Mouse (Mus musculus) midbrain, embryonic 11.5 days (tissue): ENCODE measurements around the gene Supt6. TPM values are rescaled to one million over a fixed set of nuclear protein-coding genes. Genes with fewer than 3 reads are reported as not detected.

ENCODE experiments used
- ATAC-seq: fragments of 200-750 bp; cut with Nextera tagmentation; 2 replicates; pipeline ENCODE4 v1.8.0; 2017; ENCODE audit warnings: moderate TSS enrichment, moderate library complexity; ENCODE audit not compliant: low FRiP score
- DNase-seq: peaks from one replicate; pipeline ENCODE4 v3.0.0; 2015; ENCODE audit warnings: low spot score; ENCODE audit errors: missing footprints
- H3K27ac ChIP-seq: fragments of 300-500 bp; sonication (generic); 2 replicates; pipeline ENCODE4 v1.5.1; 2014; ENCODE audit warnings: low read depth, low read length
- H3K27me3 ChIP-seq: fragments of 300-500 bp; sonication (generic); 2 replicates; pipeline ENCODE4 v1.6.1; 2014; ENCODE audit warnings: mild to moderate bottlenecking, low read length, moderate library complexity, mixed read lengths; ENCODE audit not compliant: control insufficient read depth, insufficient read depth
- H3K36me3 ChIP-seq: fragments of 300-500 bp; sonication (generic); 2 replicates; pipeline ENCODE4 v1.6.1; 2014; ENCODE audit warnings: mild to moderate bottlenecking, low read length, moderate library complexity, mixed read lengths; ENCODE audit not compliant: control insufficient read depth, insufficient read depth
- H3K4me1 ChIP-seq: fragments of 300-500 bp; sonication (generic); 2 replicates; pipeline ENCODE4 v1.6.1; 2014; ENCODE audit warnings: low read length; ENCODE audit not compliant: control insufficient read depth, insufficient read depth
- H3K4me2 ChIP-seq: fragments of 300-500 bp; sonication (generic); 2 replicates; pipeline ENCODE4 v1.6.1; 2014; ENCODE audit warnings: mild to moderate bottlenecking, moderate library complexity
- H3K4me3 ChIP-seq: fragments of 300-500 bp; sonication (generic); 2 replicates; pipeline ENCODE4 v1.5.1; 2014; ENCODE audit warnings: low read depth, low read length
- H3K9ac ChIP-seq: fragments of 300-500 bp; sonication (generic); 2 replicates; pipeline ENCODE4 v1.6.1; 2014; ENCODE audit warnings: low read length
- H3K9me3 ChIP-seq: fragments of 300-500 bp; sonication (generic); 2 replicates; pipeline ENCODE4 v1.6.1; 2016; ENCODE audit warnings: low read length; ENCODE audit not compliant: control insufficient read depth
- WGBS: fragments of 180-500 bp; shearing (Covaris S2); extraction: QIAGEN DNeasy Blood & Tissue Kit; methylation state at CpG from one replicate; pipeline ENCODE4 v1.1.7; 2014; 5-methylcytosine and 5-hydroxymethylcytosine counted together
- polyA plus RNA-seq: library from polyadenylated mRNA; unstranded; fragments of >200 nt; fragmentation: Nextera tagmentation; extraction: Ambion mirVana; gene quantifications from 2 replicates; pipeline ENCODE4 v1.2.1, GENCODE M21; 2014

The Supt6 gene
- polyA plus RNA-seq, 1 experiment from 2014 or later: 25.2 TPM

GRCm38 (mm10) chr11:78265571-78265970, 19.8 kb upstream of the Supt6 start:
- WGBS: 89% methylated on average over 6 of the region's 6 CpGs
- Histone ChIP-seq H3K36me3 (peaks cover 28% of the 10 kb centered on the region), H3K4me1 (peaks cover 7% of the 10 kb centered on the region), H3K27me3 (no peaks in the 10 kb centered on the region; the same call in 1 of the 2 replicates), H3K27ac (no peak overlapping the region), H3K9ac (no peak overlapping the region), H3K4me2 (no peak overlapping the region), H3K4me3 (no peak overlapping the region), H3K9me3 (no peaks in the 10 kb centered on the region)
- ATAC-seq: no peak
- DNase-seq: no peak

GRCm38 (mm10) chr11:78262550-78262949, 16.8 kb upstream of the Supt6 start:
- Histone ChIP-seq H3K27ac (no peak overlapping the region), H3K4me1 (peaks cover 7% of the 10 kb centered on the region), H3K4me3 (peak overlapping the region; percentile 84), H3K9ac (peak overlapping the region; percentile 84), H3K4me2 (peak overlapping the region; percentile 69), H3K27me3 (peaks cover 6% of the 10 kb centered on the region; the same call in 1 of the 2 replicates), H3K9me3 (no peaks in the 10 kb centered on the region), H3K36me3 (peaks cover 7% of the 10 kb centered on the region)
- DNase-seq: peak; percentile 88
- ATAC-seq: no peak
- 7% methylated on average over 8 of the region's 8 CpGs for WGBS

- H3K36me3 ChIP-seq: peaks cover 7% of the 10 kb centered on the region
- H3K4me1 ChIP-seq: peaks cover 7% of the 10 kb centered on the region
- H3K9ac ChIP-seq: peak within 1 kb of the TSS; percentile 84
- peak within 1 kb of the TSS; percentile 65 for H3K27ac ChIP-seq
- no peaks in the 10 kb centered on the region for H3K9me3 ChIP-seq
- peak; percentile 98 for ATAC-seq
- DNase-seq: peak; percentile 99
- peaks cover 6% of the 10 kb centered on the region; the same call in 1 of the 2 replicates for H3K27me3 ChIP-seq
- peak within 1 kb of the TSS; percentile 69 for H3K4me2 ChIP-seq
- H3K4me3 ChIP-seq: peak within 1 kb of the TSS; percentile 84
- under 1% methylated on average over 99 of the region's 115 CpGs for WGBS
Observed at GRCm38 (mm10) chr11:78261380-78262352, 15.9 kb upstream of the Supt6 start, which contains the start of gene 2610507B11Rik. TSS of gene 2610507B11Rik (plus strand) at chr11:78261752.

GRCm38 (mm10) chr11:78260489-78261258, 14.9 kb upstream of the Supt6 start:
- peaks cover 7% of the 10 kb centered on the region for H3K4me1 ChIP-seq
- 95% methylated on average over 2 of the region's 2 CpGs for WGBS
- peak overlapping the region; percentile 84 for H3K4me3 ChIP-seq
- DNase-seq (no peak), ATAC-seq (no peak)
- H3K9me3 ChIP-seq: no peaks in the 10 kb centered on the region
- H3K36me3 ChIP-seq: peaks cover 7% of the 10 kb centered on the region
- H3K27ac ChIP-seq: no peak overlapping the region
- H3K27me3 ChIP-seq: peaks cover 6% of the 10 kb centered on the region; the same call in 1 of the 2 replicates
- H3K4me2 ChIP-seq: no peak overlapping the region
- H3K9ac ChIP-seq: no peak overlapping the region

GRCm38 (mm10) chr11:78256618-78257017, 10.8 kb upstream of the Supt6 start:
- H3K4me2 ChIP-seq: no peak overlapping the region
- H3K4me3 ChIP-seq: no peak overlapping the region
- WGBS: 92% methylated on average over 1 of the region's 1 CpGs
- no peak overlapping the region for H3K27ac ChIP-seq
- no peak overlapping the region for H3K9ac ChIP-seq
- ATAC-seq (no peak), DNase-seq (no peak)
- H3K36me3 ChIP-seq: peaks cover 12% of the 10 kb centered on the region
- peaks cover 6% of the 10 kb centered on the region; the same call in 1 of the 2 replicates for H3K27me3 ChIP-seq
- H3K9me3 ChIP-seq: no peaks in the 10 kb centered on the region
- H3K4me1 ChIP-seq: no peaks in the 10 kb centered on the region

GRCm38 (mm10) chr11:78247727-78248140, 1.9 kb upstream of the Supt6 start:
- H3K9me3 ChIP-seq: no peaks in the 10 kb centered on the region
- peak; percentile 78 for DNase-seq
- H3K9ac ChIP-seq: no peak overlapping the region
- H3K4me1 ChIP-seq: peaks cover 21% of the 10 kb centered on the region
- no peak overlapping the region for H3K4me3 ChIP-seq
- H3K27ac ChIP-seq: no peak overlapping the region
- H3K27me3 ChIP-seq: no peaks in the 10 kb centered on the region
- no peak for ATAC-seq
- peaks cover 9% of the 10 kb centered on the region for H3K36me3 ChIP-seq
- no peak overlapping the region for H3K4me2 ChIP-seq
- 64% methylated on average over 4 of the region's 4 CpGs for WGBS

- DNase-seq: no peak
- no peak overlapping the region for H3K4me3 ChIP-seq
Observed at GRCm38 (mm10) chr11:78247012-78247348, 1.2 kb upstream of the Supt6 start.

GRCm38 (mm10) chr11:78246318-78247011, 678 bp upstream of the Supt6 start:
- no peaks in the 10 kb centered on the region for H3K9me3 ChIP-seq
- no peak overlapping the region for H3K27ac ChIP-seq

More at GRCm38 (mm10) chr11:78247012-78247348, 1.2 kb upstream of the Supt6 start:
- Histone ChIP-seq H3K9ac (no peak overlapping the region), H3K9me3 (no peaks in the 10 kb centered on the region), H3K27ac (no peak overlapping the region), H3K4me2 (no peak overlapping the region), H3K4me1 (peaks cover 21% of the 10 kb centered on the region), H3K36me3 (peaks cover 4% of the 10 kb centered on the region), H3K27me3 (no peaks in the 10 kb centered on the region)
- no peak for ATAC-seq
- 70% methylated on average over 3 of the region's 3 CpGs for WGBS

More at GRCm38 (mm10) chr11:78246318-78247011, 678 bp upstream of the Supt6 start:
- H3K4me3 ChIP-seq: peak overlapping the region; percentile 95
- H3K4me1 ChIP-seq: peaks cover 21% of the 10 kb centered on the region
- DNase-seq: peak; percentile 31
- peak overlapping the region; percentile 86 for H3K9ac ChIP-seq
- 56% methylated on average over 7 of the region's 7 CpGs for WGBS
- H3K27me3 ChIP-seq: no peaks in the 10 kb centered on the region
- H3K4me2 ChIP-seq: peak overlapping the region; percentile 89
- H3K36me3 ChIP-seq: peaks cover 3% of the 10 kb centered on the region; the same call in 1 of the 2 replicates
- ATAC-seq: no peak
